Mouse (Mus musculus) testis, adult 2 months (tissue): ENCODE results near the gene Prim2.

Experiments used
- CTCF ChIP-seq: fragments of 200-500 bp; IDR thresholded peaks from 2 replicates; pipeline ENCODE4 v1.5.1; 2012; ENCODE audit warnings: low read depth, mild to moderate bottlenecking, inconsistent platforms, low read length, moderate library complexity; ENCODE audit not compliant: control insufficient read depth, insufficient read depth, insufficient replicate concordance
- POLR2A ChIP-seq: fragments of 200-500 bp; IDR thresholded peaks from 2 replicates; pipeline ENCODE4 v1.6.1; 2012; ENCODE audit warnings: low read depth, mild to moderate bottlenecking, inconsistent platforms, low read length, moderate library complexity; ENCODE audit not compliant: control insufficient read depth

DNA sequence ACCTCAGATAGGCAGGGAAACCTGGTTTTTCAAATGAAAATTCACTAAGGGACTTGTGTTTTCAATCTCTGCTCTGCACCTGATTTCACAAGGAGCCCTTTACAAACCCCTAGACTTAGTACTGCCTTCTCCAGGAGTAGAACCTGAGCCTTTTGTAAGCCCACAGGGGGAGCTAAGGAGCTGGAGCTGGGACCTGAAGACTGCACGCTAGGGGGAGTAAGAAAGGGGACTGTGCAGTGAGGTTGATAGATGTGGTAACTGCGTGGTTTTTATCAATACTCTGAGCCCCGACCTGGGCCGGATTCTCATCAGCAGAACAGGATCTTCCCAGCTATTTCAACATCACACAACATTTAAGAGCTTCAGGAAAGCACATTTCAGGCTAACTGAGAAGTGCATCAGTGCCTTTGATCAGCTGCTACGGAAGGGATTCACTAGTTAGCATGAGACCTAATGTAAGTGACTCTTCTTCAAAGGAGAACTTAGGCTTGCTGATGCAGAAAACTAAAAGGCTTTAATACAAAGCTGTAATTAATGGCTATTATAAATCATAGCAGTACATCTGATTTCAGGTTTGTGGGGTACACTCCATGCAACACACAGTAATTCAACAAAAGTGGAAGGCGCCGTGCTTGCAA, 103.7 kb downstream of the Prim2 start:
- no peak for TF ChIP-seq CTCF
- TF ChIP-seq POLR2A, result no peak
